Mouse (Mus musculus) limb, embryonic 11.5 days (tissue): Measurements from ENCODE around the gene Gm15737. TPM values are rescaled to one million over a fixed set of nuclear protein-coding genes. Genes with fewer than 3 reads are reported as not detected.

Experiments
- polyA plus RNA-seq: library from polyadenylated mRNA; unstranded; fragments of >200 nt; fragmentation: Nextera tagmentation; extraction: Ambion mirVana; gene quantifications from 2 replicates; pipeline ENCODE4 v1.2.1, GENCODE M21; 2014

Gm15737 gene
- polyA plus RNA-seq, 1 experiment from 2014 or later: 0.03 TPM

Other genes with a start within 250 kb of the Gm15737 start
- 5.0 and 5.9 TPM in 2 replicates for gene Prickle2, start 163.2 kb upstream of the Gm15737 start, polyA plus RNA-seq
- gene A730049H05Rik, start 52.9 kb upstream of the Gm15737 start, polyA plus RNA-seq: 0.10 and 0.55 TPM in 2 replicates
- 3.0 and 4.3 TPM in 2 replicates for gene Adamts9, start 74.1 kb downstream of the Gm15737 start, polyA plus RNA-seq